Mouse (Mus musculus) bone marrow macrophage, adult 2 months (primary cell): Measurements from ENCODE around the gene P4hb. TPM values are rescaled to one million over a fixed set of nuclear protein-coding genes. Genes with fewer than 3 reads are reported as not detected.
"Not testable (repeated sequence)": the region's sequence is repeated elsewhere in the genome, so short reads cannot be mapped to it uniquely, and the experiment has no call there.

Experiments
- H3K27ac ChIP-seq: 2 replicates; pipeline ENCODE4 v1.5.1; 2012; ENCODE audit warnings: low read depth, low read length; ENCODE audit not compliant: insufficient read depth
- H3K4me1 ChIP-seq: 2 replicates; pipeline ENCODE4 v1.6.1; 2012; ENCODE audit warnings: low read length; ENCODE audit not compliant: control insufficient read depth, insufficient read depth
- H3K4me3 ChIP-seq: 2 replicates; pipeline ENCODE4 v1.5.1; 2012; ENCODE audit warnings: mild to moderate bottlenecking, low read length, moderate library complexity; ENCODE audit not compliant: insufficient read depth
- CTCF ChIP-seq: IDR thresholded peaks from 2 replicates; pipeline ENCODE4 v1.5.1; 2012; ENCODE audit warnings: low read depth, mild to moderate bottlenecking, low read length, moderate library complexity
- POLR2A ChIP-seq: IDR thresholded peaks from 2 replicates; pipeline ENCODE4 v1.6.1; 2012; ENCODE audit warnings: mild to moderate bottlenecking, low read depth, low read length, borderline replicate concordance
- polyA plus RNA-seq: library from polyadenylated mRNA; stranded (reverse); fragments of >200 nt; gene quantifications from 2 replicates; pipeline ENCODE4 v1.2.4, GENCODE M21; 2012; ENCODE audit not compliant: missing spikeins, insufficient read depth, insufficient read length

The P4hb gene
- polyA plus RNA-seq, 1 experiment, result 334 TPM

- peak overlapping the region; percentile 90 for H3K27ac ChIP-seq
- H3K4me3 ChIP-seq, result peak overlapping the region; percentile 92
- no peak for TF ChIP-seq POLR2A
- TF ChIP-seq CTCF, result no peak
- peaks cover 19% of the 10 kb centered on the region for H3K4me1 ChIP-seq
Observed at GRCm38 (mm10) chr11:120573585-120574277, 678 bp upstream of the P4hb start.

GRCm38 (mm10) chr11:120572417-120572751 is 669 bp downstream of the P4hb start:
- Histone ChIP-seq H3K4me3 (peak overlapping the region; percentile 89), H3K27ac (peak overlapping the region; percentile 68), H3K4me1 (peaks cover 17% of the 10 kb centered on the region)
- no peak for TF ChIP-seq CTCF
- no peak for TF ChIP-seq POLR2A

- Histone ChIP-seq H3K4me1 (peaks cover 17% of the 10 kb centered on the region), H3K4me3 (peak overlapping the region; percentile 89), H3K27ac (peak overlapping the region; percentile 68)
- TF ChIP-seq CTCF, result no peak
- TF ChIP-seq POLR2A, result no peak
Observed at GRCm38 (mm10) chr11:120571754-120572416, 1.2 kb downstream of the P4hb start.

- peak overlapping the region; percentile 89 for H3K4me3 ChIP-seq
- peaks cover 15% of the 10 kb centered on the region for H3K4me1 ChIP-seq
- TF ChIP-seq POLR2A (no peak), CTCF (no peak)
- H3K27ac ChIP-seq, result peak overlapping the region; percentile 10; the same call in 1 of the 2 replicates
Observed at GRCm38 (mm10) chr11:120571122-120571521, 1.9 kb downstream of the P4hb start.

- no peak for TF ChIP-seq POLR2A
- TF ChIP-seq CTCF, result no peak
- Histone ChIP-seq H3K27ac (no peak overlapping the region), H3K4me1 (peaks cover 8% of the 10 kb centered on the region), H3K4me3 (no peak overlapping the region)
Observed at GRCm38 (mm10) chr11:120568324-120568723, 4.7 kb downstream of the P4hb start.

GRCm38 (mm10) chr11:120565114-120565513 is 7.9 kb downstream of the P4hb start:
- no peak overlapping the region for H3K4me3 ChIP-seq
- TF ChIP-seq CTCF (no peak), POLR2A (no peak)

GRCm38 (mm10) chr11:120562949-120563348 is 10.1 kb downstream of the P4hb start:
- no peaks in the 10 kb centered on the region for H3K4me1 ChIP-seq
- no peak overlapping the region for H3K4me3 ChIP-seq
- TF ChIP-seq POLR2A (no peak), CTCF (no peak)
- no peak overlapping the region for H3K27ac ChIP-seq

More at GRCm38 (mm10) chr11:120565114-120565513, 7.9 kb downstream of the P4hb start:
- Histone ChIP-seq H3K4me1 (no peaks in the 10 kb centered on the region), H3K27ac (no peak overlapping the region)

- H3K27ac ChIP-seq, result no peak overlapping the region
- H3K4me3 ChIP-seq, result no peak overlapping the region
- no peak for TF ChIP-seq CTCF
- no peak for TF ChIP-seq POLR2A
- H3K4me1 ChIP-seq, result no peaks in the 10 kb centered on the region
Observed at GRCm38 (mm10) chr11:120560952-120561728, 11.9 kb downstream of the P4hb start.

- peaks cover 18% of the 10 kb centered on the region for H3K4me1 ChIP-seq
- not testable (repeated sequence) for H3K27ac ChIP-seq, H3K4me3 ChIP-seq
Observed at GRCm38 (mm10) chr11:120558843-120559242, 14.2 kb downstream of the P4hb start.

- TF ChIP-seq POLR2A (no peak), CTCF (no peak)
- H3K27ac ChIP-seq, result peak overlapping the region; percentile 90
- H3K4me3 ChIP-seq, result peak overlapping the region; percentile 4; the same call in 1 of the 2 replicates
- peaks cover 22% of the 10 kb centered on the region for H3K4me1 ChIP-seq
Observed at GRCm38 (mm10) chr11:120555260-120555659, 17.8 kb downstream of the P4hb start.
